Mouse (Mus musculus) thymus, postnatal 0 days (tissue): ENCODE measurements at regions not wholly inside any gene's neighbourhood (a gene's known extent, or its start where the extent isn't known, plus 50 kb on each side); places are given as distances from the start of the nearest gene placed in this dataset.
A peak's percentile ranks its signal among the peaks of the same experiment; 100 is the strongest.

ENCODE experiments used
- DNase-seq: peaks from one replicate; pipeline ENCODE4 v3.0.0-alpha.2; 2015; ENCODE audit warnings: low spot score

- peak; percentile 68 for DNase-seq
Measured at GRCm38 (mm10) chr3:62159031-62159430, 179.1 kb upstream of the Arhgef26 start.

- DNase-seq, result no peak
Measured at GRCm38 (mm10) chr3:62170647-62171046, 167.5 kb upstream of the Arhgef26 start.

- DNase-seq, result no peak
Measured at GRCm38 (mm10) chr3:62187807-62188509, 150.2 kb upstream of the Arhgef26 start.

- no peak for DNase-seq
Measured at GRCm38 (mm10) chr3:62192466-62192865, 145.7 kb upstream of the Arhgef26 start.

- DNase-seq, result no peak
Measured at GRCm38 (mm10) chr3:62194421-62194820, 143.7 kb upstream of the Arhgef26 start.

GRCm38 (mm10) chr3:62196679-62197078 is 141.5 kb upstream of the Arhgef26 start:
- DNase-seq, result no peak

GRCm38 (mm10) chr3:62215806-62216205 is 122.3 kb upstream of the Arhgef26 start:
- DNase-seq, result no peak

- DNase-seq, result no peak
Measured at GRCm38 (mm10) chr3:62217335-62217734, 120.8 kb upstream of the Arhgef26 start.

- no peak for DNase-seq
Measured at GRCm38 (mm10) chr3:62227697-62228096, 110.4 kb upstream of the Arhgef26 start.

GRCm38 (mm10) chr3:62228156-62228555 is 110.0 kb upstream of the Arhgef26 start:
- no peak for DNase-seq

- no peak for DNase-seq
Measured at GRCm38 (mm10) chr3:62241031-62241430, 97.1 kb upstream of the Arhgef26 start.

- DNase-seq, result no peak
Measured at GRCm38 (mm10) chr3:62271703-62272102, 66.4 kb upstream of the Arhgef26 start.

GRCm38 (mm10) chr3:62278279-62278678 is 59.9 kb upstream of the Arhgef26 start:
- no peak for DNase-seq

- no peak for DNase-seq
Measured at GRCm38 (mm10) chr3:62280960-62281359, 57.2 kb upstream of the Arhgef26 start.
